Mouse (Mus musculus): ENCODE data around the gene Muc5b. TPM values are rescaled to one million over a fixed set of nuclear protein-coding genes. Genes with fewer than 3 reads are reported as not detected.

Muc5b gene
- polyA plus RNA-seq, 1 experiment = not detected

- Histone ChIP-seq H3K4me3 (ENCODE audit: low read depth, low read length) (no peak overlapping the region), H3K27me3 (ENCODE audit: control insufficient read depth, insufficient read depth, low read length) (no peaks in the 10 kb centered on the region), H3K4me1 (ENCODE audit: control insufficient read depth, insufficient read depth, insufficient read length, low read length) (no peaks in the 10 kb centered on the region), H3K27ac (ENCODE audit: insufficient read depth, low read depth, low read length) (no peak overlapping the region), H3K36me3 (ENCODE audit: control insufficient read depth, insufficient read depth, low read length) (no peaks in the 10 kb centered on the region)
- WGBS = 77% methylated on average over 10 of the region's 10 CpGs
- TF ChIP-seq CTCF (IDR thresholded peaks at IDR 0.05; ENCODE audit: extremely low read depth, insufficient read length, insufficient replicate concordance, low read depth, low read length) = no peak
- TF ChIP-seq POLR2A (IDR thresholded peaks at IDR 0.05; ENCODE audit: low read depth, low read length) = no peak
These were observed 1.5 kb downstream of the Muc5b start for GRCm38 (mm10) chr7:141840354-141840753.

GRCm38 (mm10) chr7:141861046-141861445 is 22.2 kb downstream of the Muc5b start:
- Histone ChIP-seq H3K4me3 (ENCODE audit: low read depth, low read length) (no peak overlapping the region), H3K4me1 (ENCODE audit: control insufficient read depth, insufficient read depth, insufficient read length, low read length) (no peaks in the 10 kb centered on the region), H3K36me3 (ENCODE audit: control insufficient read depth, insufficient read depth, low read length) (no peaks in the 10 kb centered on the region), H3K27ac (ENCODE audit: insufficient read depth, low read depth, low read length) (no peak overlapping the region), H3K27me3 (ENCODE audit: control insufficient read depth, insufficient read depth, low read length) (no peaks in the 10 kb centered on the region)
- TF ChIP-seq CTCF (IDR thresholded peaks at IDR 0.05; ENCODE audit: extremely low read depth, insufficient read length, insufficient replicate concordance, low read depth, low read length) = no peak
- no peak for TF ChIP-seq POLR2A (IDR thresholded peaks at IDR 0.05; ENCODE audit: low read depth, low read length)
- 66% methylated on average over 4 of the region's 4 CpGs for WGBS

GRCm38 (mm10) chr7:141869644-141870043 is 30.8 kb downstream of the Muc5b start:
- Histone ChIP-seq H3K4me3 (ENCODE audit: low read depth, low read length) (no peak overlapping the region), H3K27me3 (ENCODE audit: control insufficient read depth, insufficient read depth, low read length) (no peaks in the 10 kb centered on the region), H3K36me3 (ENCODE audit: control insufficient read depth, insufficient read depth, low read length) (peaks cover 3% of the 10 kb centered on the region; the same call in 1 of the 2 replicates), H3K4me1 (ENCODE audit: control insufficient read depth, insufficient read depth, insufficient read length, low read length) (no peaks in the 10 kb centered on the region), H3K27ac (ENCODE audit: insufficient read depth, low read depth, low read length) (no peak overlapping the region)
- WGBS = 72% methylated on average over 5 of the region's 5 CpGs
- TF ChIP-seq POLR2A (IDR thresholded peaks at IDR 0.05; ENCODE audit: low read depth, low read length) = no peak
- no peak for TF ChIP-seq CTCF (IDR thresholded peaks at IDR 0.05; ENCODE audit: extremely low read depth, insufficient read length, insufficient replicate concordance, low read depth, low read length)

- H3K4me3 ChIP-seq (ENCODE audit: low read depth, low read length) = no peak overlapping the region
- H3K27me3 ChIP-seq (ENCODE audit: control insufficient read depth, insufficient read depth, low read length) = no peaks in the 10 kb centered on the region
- no peaks in the 10 kb centered on the region for H3K4me1 ChIP-seq (ENCODE audit: control insufficient read depth, insufficient read depth, insufficient read length, low read length)
- TF ChIP-seq POLR2A (IDR thresholded peaks at IDR 0.05; ENCODE audit: low read depth, low read length) (no peak), CTCF (IDR thresholded peaks at IDR 0.05; ENCODE audit: extremely low read depth, insufficient read length, insufficient replicate concordance, low read depth, low read length) (no peak)
- H3K27ac ChIP-seq (ENCODE audit: insufficient read depth, low read depth, low read length) = no peak overlapping the region
- WGBS = 74% methylated on average over 5 of the region's 5 CpGs
- H3K36me3 ChIP-seq (ENCODE audit: control insufficient read depth, insufficient read depth, low read length) = peaks cover 3% of the 10 kb centered on the region; the same call in 1 of the 2 replicates
These were observed 31.7 kb downstream of the Muc5b start for GRCm38 (mm10) chr7:141870553-141870952.

GRCm38 (mm10) chr7:141874891-141875290 is 36.0 kb downstream of the Muc5b start:
- 88% methylated on average over 5 of the region's 5 CpGs for WGBS
- Histone ChIP-seq H3K36me3 (ENCODE audit: control insufficient read depth, insufficient read depth, low read length) (peaks cover 9% of the 10 kb centered on the region), H3K4me1 (ENCODE audit: control insufficient read depth, insufficient read depth, insufficient read length, low read length) (0 out of 2 replicates have a peak, but pooled peaks cover 4% of the 10 kb centered on the region), H3K27ac (ENCODE audit: insufficient read depth, low read depth, low read length) (no peak overlapping the region), H3K27me3 (ENCODE audit: control insufficient read depth, insufficient read depth, low read length) (no peaks in the 10 kb centered on the region), H3K4me3 (ENCODE audit: low read depth, low read length) (no peak overlapping the region)
- TF ChIP-seq POLR2A (IDR thresholded peaks at IDR 0.05; ENCODE audit: low read depth, low read length) (no peak), CTCF (IDR thresholded peaks at IDR 0.05; ENCODE audit: extremely low read depth, insufficient read length, insufficient replicate concordance, low read depth, low read length) (no peak)

GRCm38 (mm10) chr7:141878813-141879212 is 39.9 kb downstream of the Muc5b start:
- peaks cover 34% of the 10 kb centered on the region for H3K36me3 ChIP-seq (ENCODE audit: control insufficient read depth, insufficient read depth, low read length)
- no peak overlapping the region for H3K4me3 ChIP-seq (ENCODE audit: low read depth, low read length)
- 0 out of 2 replicates have a peak, but pooled peaks cover 4% of the 10 kb centered on the region for H3K4me1 ChIP-seq (ENCODE audit: control insufficient read depth, insufficient read depth, insufficient read length, low read length)
- no peaks in the 10 kb centered on the region for H3K27me3 ChIP-seq (ENCODE audit: control insufficient read depth, insufficient read depth, low read length)
- TF ChIP-seq CTCF (IDR thresholded peaks at IDR 0.05; ENCODE audit: extremely low read depth, insufficient read length, insufficient replicate concordance, low read depth, low read length) (no peak), POLR2A (IDR thresholded peaks at IDR 0.05; ENCODE audit: low read depth, low read length) (no peak)
- no peak overlapping the region for H3K27ac ChIP-seq (ENCODE audit: insufficient read depth, low read depth, low read length)
- 59% methylated on average over 2 of the region's 2 CpGs for WGBS

GRCm38 (mm10) chr7:141892151-141892550 is 53.3 kb downstream of the Muc5b start:
- Histone ChIP-seq H3K4me1 (ENCODE audit: control insufficient read depth, insufficient read depth, insufficient read length, low read length) (no peaks in the 10 kb centered on the region), H3K4me3 (ENCODE audit: low read depth, low read length) (no peak overlapping the region), H3K36me3 (ENCODE audit: control insufficient read depth, insufficient read depth, low read length) (peaks cover 58% of the 10 kb centered on the region), H3K27me3 (ENCODE audit: control insufficient read depth, insufficient read depth, low read length) (no peaks in the 10 kb centered on the region), H3K27ac (ENCODE audit: insufficient read depth, low read depth, low read length) (no peak overlapping the region)
- 90% methylated on average over 7 of the region's 7 CpGs for WGBS
- no peak for TF ChIP-seq POLR2A (IDR thresholded peaks at IDR 0.05; ENCODE audit: low read depth, low read length)
- TF ChIP-seq CTCF (IDR thresholded peaks at IDR 0.05; ENCODE audit: extremely low read depth, insufficient read length, insufficient replicate concordance, low read depth, low read length) = no peak

Data from small intestine, adult 2 months (tissue).